Mouse (Mus musculus): ENCODE results near the gene Tmsb15l. TPM values are rescaled to one million over a fixed set of nuclear protein-coding genes. Genes with fewer than 3 reads are reported as not detected.
"Not testable (repeated sequence)": the region's sequence is repeated elsewhere in the genome, so short reads cannot be mapped to it uniquely, and the experiment has no call there.

The Tmsb15l gene
- polyA plus RNA-seq (2012; ENCODE audit: insufficient read depth, insufficient read length, missing spikeins), result not detected in 2 replicates

- peak within 1 kb of the TSS; percentile 53 for H3K4me3 ChIP-seq (ENCODE audit: insufficient read depth, low read depth, low read length)
- no peak within 1 kb of the TSS for H3K27ac ChIP-seq (replicated peaks; ENCODE audit: low read depth, low read length)
- no peaks in the 10 kb centered on the region for H3K4me1 ChIP-seq (ENCODE audit: control insufficient read depth, insufficient read depth, insufficient read length, low read length)
These were observed at the start of gene Tmsb15l, which contains the start of gene Tmsb15b1 for GRCm38 (mm10) chrX:136976424-136977084. Tmsb15l (minus strand) TSS chrX:136976869. Tmsb15b1 (minus strand) TSS chrX:136976874.

GRCm38 (mm10) chrX:137019310-137019709 lies 42.6 kb upstream of the Tmsb15l start:
- Histone ChIP-seq H3K4me1 (ENCODE audit: control insufficient read depth, insufficient read depth, insufficient read length, low read length) (no peaks in the 10 kb centered on the region; the same call in 1 of the 2 replicates), H3K4me3 (ENCODE audit: insufficient read depth, low read depth, low read length) (no peak overlapping the region)

GRCm38 (mm10) chrX:137017668-137018067 lies 41.0 kb upstream of the Tmsb15l start:
- Histone ChIP-seq H3K4me3 (ENCODE audit: insufficient read depth, low read depth, low read length) (no peak overlapping the region), H3K27ac (replicated peaks; ENCODE audit: low read depth, low read length) (no peak overlapping the region), H3K4me1 (ENCODE audit: control insufficient read depth, insufficient read depth, insufficient read length, low read length) (no peaks in the 10 kb centered on the region; the same call in 1 of the 2 replicates)

More at GRCm38 (mm10) chrX:137019310-137019709, 42.6 kb upstream of the Tmsb15l start:
- no peak overlapping the region for H3K27ac ChIP-seq (replicated peaks; ENCODE audit: low read depth, low read length)

- H3K27ac ChIP-seq (replicated peaks; ENCODE audit: low read depth, low read length), result no peak overlapping the region
- H3K4me3 ChIP-seq (ENCODE audit: insufficient read depth, low read depth, low read length), result no peak overlapping the region
- no peaks in the 10 kb centered on the region; the same call in 1 of the 2 replicates for H3K4me1 ChIP-seq (ENCODE audit: control insufficient read depth, insufficient read depth, insufficient read length, low read length)
These were observed 38.5 kb upstream of the Tmsb15l start for GRCm38 (mm10) chrX:137015099-137015709.

- no peak overlapping the region for H3K27ac ChIP-seq (replicated peaks; ENCODE audit: low read depth, low read length)
- no peak overlapping the region for H3K4me3 ChIP-seq (ENCODE audit: insufficient read depth, low read depth, low read length)
- no peaks in the 10 kb centered on the region for H3K4me1 ChIP-seq (ENCODE audit: control insufficient read depth, insufficient read depth, insufficient read length, low read length)
These were observed 19.6 kb upstream of the Tmsb15l start for GRCm38 (mm10) chrX:136996256-136996655.

- no peak overlapping the region for H3K27ac ChIP-seq (replicated peaks; ENCODE audit: low read depth, low read length)
- no peak overlapping the region for H3K4me3 ChIP-seq (ENCODE audit: insufficient read depth, low read depth, low read length)
- H3K4me1 ChIP-seq (ENCODE audit: control insufficient read depth, insufficient read depth, insufficient read length, low read length), result no peaks in the 10 kb centered on the region
These were observed 17.0 kb upstream of the Tmsb15l start for GRCm38 (mm10) chrX:136993641-136994040.

GRCm38 (mm10) chrX:136992978-136993547 lies 16.4 kb upstream of the Tmsb15l start, which contains the start of gene Zcchc18:
Zcchc18 (plus strand) TSS chrX:136993155.
- peak within 1 kb of the TSS; percentile 31 for H3K4me3 ChIP-seq (ENCODE audit: insufficient read depth, low read depth, low read length)
- no peaks in the 10 kb centered on the region for H3K4me1 ChIP-seq (ENCODE audit: control insufficient read depth, insufficient read depth, insufficient read length, low read length)
- H3K27ac ChIP-seq (replicated peaks; ENCODE audit: low read depth, low read length), result no peak within 1 kb of the TSS

- Histone ChIP-seq H3K4me1 (ENCODE audit: control insufficient read depth, insufficient read depth, insufficient read length, low read length) (no peaks in the 10 kb centered on the region), H3K4me3 (ENCODE audit: insufficient read depth, low read depth, low read length) (peak overlapping the region; percentile 31), H3K27ac (replicated peaks; ENCODE audit: low read depth, low read length) (no peak overlapping the region)
These were observed 15.7 kb upstream of the Tmsb15l start for GRCm38 (mm10) chrX:136992191-136992965.

GRCm38 (mm10) chrX:136991274-136991673 lies 14.6 kb upstream of the Tmsb15l start:
- H3K4me3 ChIP-seq (ENCODE audit: insufficient read depth, low read depth, low read length), result no peak overlapping the region
- no peaks in the 10 kb centered on the region for H3K4me1 ChIP-seq (ENCODE audit: control insufficient read depth, insufficient read depth, insufficient read length, low read length)
- H3K27ac ChIP-seq (replicated peaks; ENCODE audit: low read depth, low read length), result no peak overlapping the region

GRCm38 (mm10) chrX:136986039-136986438 lies 9.4 kb upstream of the Tmsb15l start:
- Histone ChIP-seq H3K27ac (replicated peaks; ENCODE audit: low read depth, low read length) (no peak overlapping the region), H3K4me3 (ENCODE audit: insufficient read depth, low read depth, low read length) (no peak overlapping the region), H3K4me1 (ENCODE audit: control insufficient read depth, insufficient read depth, insufficient read length, low read length) (no peaks in the 10 kb centered on the region)

- no peak overlapping the region for H3K27ac ChIP-seq (replicated peaks; ENCODE audit: low read depth, low read length)
- no peak overlapping the region for H3K4me3 ChIP-seq (ENCODE audit: insufficient read depth, low read depth, low read length)
- no peaks in the 10 kb centered on the region for H3K4me1 ChIP-seq (ENCODE audit: control insufficient read depth, insufficient read depth, insufficient read length, low read length)
These were observed 1.9 kb upstream of the Tmsb15l start for GRCm38 (mm10) chrX:136978616-136979015.

GRCm38 (mm10) chrX:136975397-136975796 lies 1.3 kb downstream of the Tmsb15l start, which contains the start of gene Tmsb15b2:
Tmsb15b2 (minus strand) TSS chrX:136975497.
- H3K4me1 ChIP-seq (ENCODE audit: control insufficient read depth, insufficient read depth, insufficient read length, low read length); H3K27ac ChIP-seq (replicated peaks; ENCODE audit: low read depth, low read length): not testable (repeated sequence)
- peak within 1 kb of the TSS; percentile 53 for H3K4me3 ChIP-seq (ENCODE audit: insufficient read depth, low read depth, low read length)

GRCm38 (mm10) chrX:136959688-136960087 lies 17.0 kb downstream of the Tmsb15l start:
- Histone ChIP-seq H3K27ac (replicated peaks; ENCODE audit: low read depth, low read length) (no peak overlapping the region), H3K4me1 (ENCODE audit: control insufficient read depth, insufficient read depth, insufficient read length, low read length) (no peaks in the 10 kb centered on the region), H3K4me3 (ENCODE audit: insufficient read depth, low read depth, low read length) (no peak overlapping the region)

- not testable (repeated sequence) for H3K4me1 ChIP-seq (ENCODE audit: control insufficient read depth, insufficient read depth, insufficient read length, low read length); H3K4me3 ChIP-seq (ENCODE audit: insufficient read depth, low read depth, low read length); H3K27ac ChIP-seq (replicated peaks; ENCODE audit: low read depth, low read length)
These were observed 18.4 kb downstream of the Tmsb15l start for GRCm38 (mm10) chrX:136958300-136958699.

Measured in brown adipose tissue, adult 24 weeks (tissue).